Mouse (Mus musculus) thymus, adult 2 months (tissue): ENCODE measurements at regions not wholly inside any gene's neighbourhood (a gene's known extent, or its start where the extent isn't known, plus 50 kb on each side); places are given as distances from the start of the nearest gene placed in this dataset.

Experiments
- CTCF ChIP-seq: fragments of 200-500 bp; IDR thresholded peaks from 2 replicates; pipeline ENCODE4 v1.5.1; 2012; ENCODE audit warnings: mild to moderate bottlenecking, control low read depth, low read length, moderate library complexity, borderline replicate concordance; ENCODE audit not compliant: control insufficient read depth, poor library complexity, insufficient read depth; ENCODE audit errors: extremely low read depth
- POLR2A ChIP-seq: fragments of 200-500 bp; IDR thresholded peaks from 2 replicates; pipeline ENCODE4 v1.6.1; 2012; ENCODE audit warnings: mild to moderate bottlenecking, low read length, control low read depth, moderate library complexity; ENCODE audit not compliant: control insufficient read depth, poor library complexity, insufficient read depth; ENCODE audit errors: extremely low read depth

DNA sequence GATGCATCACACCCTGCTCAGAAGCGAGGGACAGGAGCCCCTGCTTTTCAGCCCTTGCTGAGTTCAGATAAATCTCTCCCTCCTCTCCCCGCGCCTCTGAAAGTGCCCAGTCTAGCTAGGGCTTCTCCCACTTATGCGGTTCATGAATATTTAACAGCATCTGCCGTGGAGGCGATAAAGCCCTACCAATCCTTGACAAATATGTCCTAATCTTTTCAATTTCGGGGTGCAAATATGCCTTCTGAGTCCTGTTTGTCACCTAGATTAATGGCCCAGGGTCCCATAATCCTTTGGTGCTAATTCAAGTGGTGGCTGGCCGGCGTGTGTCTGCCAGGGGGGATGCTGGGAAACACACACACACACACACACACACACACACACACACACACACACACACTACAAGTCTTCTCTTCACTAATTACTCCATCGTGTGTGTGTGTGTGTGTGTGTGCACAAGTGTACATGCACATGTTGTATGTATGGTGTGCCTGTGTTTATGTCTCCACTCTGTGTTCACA is 65.5 kb upstream of the Lhx5 start:
- TF ChIP-seq CTCF (no peak), POLR2A (no peak)
